Mouse (Mus musculus) limb, embryonic 13.5 days (tissue): Measurements from ENCODE around the gene Snap47. TPM values are rescaled to one million over a fixed set of nuclear protein-coding genes. Genes with fewer than 3 reads are reported as not detected.

ENCODE experiments used
- ATAC-seq: fragments of 200-750 bp; cut with Nextera tagmentation; 2 replicates; pipeline ENCODE4 v1.8.0; 2017; ENCODE audit warnings: low read depth, moderate number of reproducible peaks, moderate TSS enrichment; ENCODE audit not compliant: low FRiP score
- H3K27ac ChIP-seq: fragments of 300-500 bp; sonication (generic); 2 replicates; pipeline ENCODE4 v1.5.1; 2015; ENCODE audit warnings: inconsistent platforms, mild to moderate bottlenecking, moderate library complexity
- H3K27me3 ChIP-seq: fragments of 300-500 bp; sonication (generic); 2 replicates; pipeline ENCODE4 v1.6.1; 2015; ENCODE audit warnings: mild to moderate bottlenecking, inconsistent platforms
- H3K36me3 ChIP-seq: fragments of 300-500 bp; sonication (generic); 2 replicates; pipeline ENCODE4 v1.6.1; 2015; ENCODE audit warnings: inconsistent platforms, mild to moderate bottlenecking, moderate library complexity
- H3K4me1 ChIP-seq: fragments of 300-500 bp; sonication (generic); 2 replicates; pipeline ENCODE4 v1.6.1; 2015; ENCODE audit warnings: inconsistent platforms
- H3K4me2 ChIP-seq: fragments of 300-500 bp; sonication (generic); replicated peaks from 2 replicates; pipeline ENCODE4 v1.6.1; 2015; ENCODE audit warnings: inconsistent platforms, mild to moderate bottlenecking, moderate library complexity
- H3K4me3 ChIP-seq: fragments of 300-500 bp; sonication (generic); 2 replicates; pipeline ENCODE4 v1.5.1; 2015; ENCODE audit warnings: moderate library complexity, mild to moderate bottlenecking, inconsistent platforms
- H3K9ac ChIP-seq: fragments of 300-500 bp; sonication (generic); 2 replicates; pipeline ENCODE4 v1.6.1; 2015; ENCODE audit warnings: mild to moderate bottlenecking, inconsistent platforms
- H3K9me3 ChIP-seq: fragments of 300-500 bp; sonication (generic); 2 replicates; pipeline ENCODE4 v1.6.1; 2016; ENCODE audit warnings: inconsistent platforms
- WGBS: fragments of 180-500 bp; shearing (Covaris S2); methylation state at CpG from one replicate; pipeline ENCODE4 v1.1.7; 2015; 5-methylcytosine and 5-hydroxymethylcytosine counted together
- polyA plus RNA-seq: library from polyadenylated mRNA; unstranded; fragments of >200 nt; fragmentation: Nextera tagmentation; extraction: Ambion mirVana; gene quantifications from 2 replicates; pipeline ENCODE4 v1.2.1, GENCODE M21; 2015

Gene Snap47
- polyA plus RNA-seq, 1 experiment from 2014 or later: 149 TPM

GRCm38 (mm10) chr11:59418708-59419107 lies 32.3 kb downstream of the Snap47 start:
- Histone ChIP-seq H3K4me1 (peaks cover 27% of the 10 kb centered on the region), H3K36me3 (peaks cover 86% of the 10 kb centered on the region), H3K27me3 (no peaks in the 10 kb centered on the region), H3K4me3 (no peak overlapping the region), H3K9me3 (no peaks in the 10 kb centered on the region), H3K9ac (no peak overlapping the region), H3K4me2 (peak overlapping the region; percentile 14), H3K27ac (peak overlapping the region; percentile 75)
- WGBS: 54% methylated on average over 5 of the region's 5 CpGs
- no peak; the same call in 1 of the 2 replicates for ATAC-seq

DNA sequence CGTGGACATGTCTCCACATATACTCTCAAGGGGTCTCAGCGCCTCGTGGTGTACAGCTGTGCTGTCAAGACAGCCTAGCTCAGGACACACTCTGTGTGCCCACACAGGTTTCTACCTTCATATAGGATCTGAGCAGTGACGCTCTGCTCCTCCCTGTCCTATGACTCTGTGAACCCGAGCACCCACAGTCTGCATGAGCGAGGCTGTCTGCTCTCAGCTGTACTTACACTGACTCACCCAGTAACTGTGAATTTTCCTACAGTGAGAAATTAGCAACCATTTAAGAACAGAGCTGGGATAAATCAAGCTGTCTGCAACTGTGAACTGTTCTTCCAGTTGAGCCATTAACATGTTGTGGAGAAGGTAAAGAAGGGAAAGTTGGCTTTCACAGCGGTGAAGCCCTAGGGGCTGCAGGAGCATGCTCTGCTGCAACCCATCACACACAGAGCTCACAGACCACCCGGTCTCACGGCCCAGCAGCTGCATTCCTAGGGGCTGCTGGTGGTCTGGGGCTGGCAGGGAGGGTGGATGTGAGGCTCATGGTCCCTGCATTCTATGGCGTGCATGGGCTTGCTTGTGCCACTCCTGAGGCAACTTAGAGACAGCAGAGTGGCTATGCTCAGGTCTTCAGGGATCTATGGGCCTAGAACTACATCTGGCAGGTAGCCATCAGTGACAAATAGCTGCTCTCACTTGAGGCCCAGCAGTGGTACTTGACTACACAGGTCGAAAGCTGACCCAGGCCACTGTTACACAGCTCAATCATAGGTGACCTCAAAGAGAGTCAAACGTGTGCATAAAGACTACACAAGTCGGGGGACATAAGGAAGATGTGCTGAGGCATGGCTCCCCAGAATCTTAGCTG lies 37.8 kb downstream of the Snap47 start:
- Histone ChIP-seq H3K27ac (peak overlapping the region; percentile 72), H3K9ac (no peak overlapping the region), H3K27me3 (no peaks in the 10 kb centered on the region), H3K9me3 (no peaks in the 10 kb centered on the region), H3K4me3 (no peak overlapping the region), H3K4me1 (peaks cover 27% of the 10 kb centered on the region), H3K36me3 (peaks cover 54% of the 10 kb centered on the region), H3K4me2 (no peak overlapping the region)
- 56% methylated on average over 13 of the region's 13 CpGs for WGBS
- peak; percentile 45; the same call in 1 of the 2 replicates for ATAC-seq

- H3K27me3 ChIP-seq: no peaks in the 10 kb centered on the region
- 65% methylated on average over 6 of the region's 6 CpGs for WGBS
- peaks cover 59% of the 10 kb centered on the region for H3K36me3 ChIP-seq
- no peaks in the 10 kb centered on the region for H3K9me3 ChIP-seq
- peak overlapping the region; percentile 72 for H3K27ac ChIP-seq
- H3K9ac ChIP-seq: no peak overlapping the region
- ATAC-seq: no peak
- H3K4me2 ChIP-seq: no peak overlapping the region
- H3K4me1 ChIP-seq: peaks cover 26% of the 10 kb centered on the region
- H3K4me3 ChIP-seq: no peak overlapping the region
These were observed 38.9 kb downstream of the Snap47 start for GRCm38 (mm10) chr11:59412058-59412457.

GRCm38 (mm10) chr11:59410851-59411250 lies 40.1 kb downstream of the Snap47 start:
- no peak overlapping the region for H3K27ac ChIP-seq
- no peak for ATAC-seq

GRCm38 (mm10) chr11:59405761-59406160 lies 45.2 kb downstream of the Snap47 start:
- H3K36me3 ChIP-seq: peaks cover 73% of the 10 kb centered on the region
- H3K4me3 ChIP-seq: no peak overlapping the region
- no peak overlapping the region for H3K27ac ChIP-seq
- no peak for ATAC-seq
- WGBS: 92% methylated on average over 1 of the region's 1 CpGs
- peaks cover 6% of the 10 kb centered on the region for H3K4me1 ChIP-seq
- no peaks in the 10 kb centered on the region for H3K9me3 ChIP-seq
- H3K4me2 ChIP-seq: no peak overlapping the region
- no peak overlapping the region for H3K9ac ChIP-seq
- H3K27me3 ChIP-seq: no peaks in the 10 kb centered on the region

More at GRCm38 (mm10) chr11:59410851-59411250, 40.1 kb downstream of the Snap47 start:
- Histone ChIP-seq H3K4me2 (no peak overlapping the region), H3K27me3 (no peaks in the 10 kb centered on the region), H3K4me1 (peaks cover 26% of the 10 kb centered on the region), H3K9me3 (no peaks in the 10 kb centered on the region), H3K36me3 (peaks cover 62% of the 10 kb centered on the region), H3K4me3 (no peak overlapping the region), H3K9ac (no peak overlapping the region)
- 81% methylated on average over 2 of the region's 2 CpGs for WGBS

- Histone ChIP-seq H3K27me3 (no peaks in the 10 kb centered on the region), H3K9ac (no peak overlapping the region), H3K4me3 (no peak overlapping the region), H3K4me2 (no peak overlapping the region), H3K9me3 (no peaks in the 10 kb centered on the region), H3K27ac (no peak overlapping the region; the same call in 1 of the 2 replicates), H3K36me3 (peaks cover 32% of the 10 kb centered on the region), H3K4me1 (peaks cover 44% of the 10 kb centered on the region)
- ATAC-seq: no peak
- WGBS: 73% methylated on average over 2 of the region's 2 CpGs
These were observed 50.1 kb downstream of the Snap47 start for GRCm38 (mm10) chr11:59400876-59401275.

DNA sequence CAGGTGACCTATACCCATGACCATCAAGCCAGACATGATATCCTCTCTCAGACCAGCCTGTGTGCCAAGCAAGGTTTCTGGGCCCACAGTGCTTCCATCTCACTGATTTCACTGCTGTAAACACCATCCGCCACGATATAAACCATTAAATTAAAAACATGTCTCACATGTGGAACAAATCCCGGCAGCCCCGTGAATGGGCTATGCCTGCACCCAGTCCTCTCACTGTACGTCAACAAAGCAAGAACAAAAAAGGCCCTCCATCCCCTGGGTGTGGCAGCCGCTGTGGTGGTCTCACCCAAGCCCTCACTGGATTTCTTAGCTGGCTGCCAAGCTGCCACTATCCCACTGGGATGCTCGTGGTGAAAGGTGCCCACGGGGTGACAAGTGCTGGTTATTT lies 51.2 kb downstream of the Snap47 start:
- H3K27ac ChIP-seq: peak overlapping the region; percentile 83
- peak overlapping the region; percentile 19; the same call in 1 of the 2 replicates for H3K9ac ChIP-seq
- H3K27me3 ChIP-seq: no peaks in the 10 kb centered on the region
- H3K4me3 ChIP-seq: no peak overlapping the region
- no peaks in the 10 kb centered on the region for H3K9me3 ChIP-seq
- 34% methylated on average over 8 of the region's 8 CpGs for WGBS
- no peak overlapping the region for H3K4me2 ChIP-seq
- H3K4me1 ChIP-seq: peaks cover 45% of the 10 kb centered on the region
- H3K36me3 ChIP-seq: peaks cover 21% of the 10 kb centered on the region
- ATAC-seq: peak; percentile 28; the same call in 1 of the 2 replicates

- no peak overlapping the region for H3K4me3 ChIP-seq
- no peak for ATAC-seq
- H3K4me1 ChIP-seq: peaks cover 62% of the 10 kb centered on the region
- H3K27me3 ChIP-seq: no peaks in the 10 kb centered on the region
- H3K36me3 ChIP-seq: peaks cover 5% of the 10 kb centered on the region
- peak overlapping the region; percentile 30; the same call in 1 of the 2 replicates for H3K4me2 ChIP-seq
- H3K27ac ChIP-seq: peak overlapping the region; percentile 55; the same call in 1 of the 2 replicates
- no peaks in the 10 kb centered on the region for H3K9me3 ChIP-seq
- 41% methylated on average over 22 of the region's 22 CpGs for WGBS
- H3K9ac ChIP-seq: no peak overlapping the region
These were observed 53.2 kb downstream of the Snap47 start for GRCm38 (mm10) chr11:59397536-59398371.

- 71% methylated on average over 5 of the region's 5 CpGs for WGBS
- Histone ChIP-seq H3K4me2 (no peak overlapping the region), H3K9ac (no peak overlapping the region), H3K9me3 (no peaks in the 10 kb centered on the region), H3K4me1 (peaks cover 48% of the 10 kb centered on the region), H3K27ac (peak overlapping the region; percentile 90), H3K27me3 (no peaks in the 10 kb centered on the region), H3K4me3 (no peak overlapping the region), H3K36me3 (no peaks in the 10 kb centered on the region; the same call in 1 of the 2 replicates)
- ATAC-seq: no peak
These were observed 56.5 kb downstream of the Snap47 start for GRCm38 (mm10) chr11:59394451-59394850.

- Histone ChIP-seq H3K9me3 (no peaks in the 10 kb centered on the region), H3K9ac (no peak overlapping the region), H3K27ac (peak overlapping the region; percentile 90), H3K4me2 (peak overlapping the region; percentile 39), H3K27me3 (no peaks in the 10 kb centered on the region), H3K4me1 (peaks cover 39% of the 10 kb centered on the region), H3K36me3 (no peaks in the 10 kb centered on the region; the same call in 1 of the 2 replicates), H3K4me3 (no peak overlapping the region)
- 13% methylated on average over 9 of the region's 9 CpGs for WGBS
- peak; percentile 86 for ATAC-seq
These were observed 57.4 kb downstream of the Snap47 start for GRCm38 (mm10) chr11:59393591-59393990.

- no peaks in the 10 kb centered on the region for H3K27me3 ChIP-seq
- H3K9me3 ChIP-seq: no peaks in the 10 kb centered on the region
- no peak overlapping the region for H3K4me3 ChIP-seq
- WGBS: 48% methylated on average over 6 of the region's 6 CpGs
- H3K4me1 ChIP-seq: peaks cover 35% of the 10 kb centered on the region
- no peaks in the 10 kb centered on the region; the same call in 1 of the 2 replicates for H3K36me3 ChIP-seq
- no peak overlapping the region for H3K9ac ChIP-seq
- ATAC-seq: no peak
- no peak overlapping the region for H3K4me2 ChIP-seq
- peak overlapping the region; percentile 22; the same call in 1 of the 2 replicates for H3K27ac ChIP-seq
These were observed 58.7 kb downstream of the Snap47 start for GRCm38 (mm10) chr11:59392300-59392699.

GRCm38 (mm10) chr11:59390470-59390869 lies 60.5 kb downstream of the Snap47 start:
- H3K4me1 ChIP-seq: peaks cover 41% of the 10 kb centered on the region
- ATAC-seq: no peak
- no peaks in the 10 kb centered on the region for H3K36me3 ChIP-seq
- no peaks in the 10 kb centered on the region for H3K9me3 ChIP-seq
- no peak overlapping the region for H3K9ac ChIP-seq
- no peak overlapping the region for H3K4me2 ChIP-seq
- no peaks in the 10 kb centered on the region for H3K27me3 ChIP-seq
- WGBS: 53% methylated on average over 9 of the region's 9 CpGs
- H3K27ac ChIP-seq: no peak overlapping the region
- H3K4me3 ChIP-seq: no peak overlapping the region
